Mouse (Mus musculus): ENCODE data around the gene Scd2. TPM values are rescaled to one million over a fixed set of nuclear protein-coding genes. Genes with fewer than 3 reads are reported as not detected.
"Not testable (repeated sequence)": the region's sequence is repeated elsewhere in the genome, so short reads cannot be mapped to it uniquely, and the experiment has no call there.

Gene Scd2
- total RNA-seq (2021), result 100 to 1,000 TPM; 590 to 647 TPM

DNA sequence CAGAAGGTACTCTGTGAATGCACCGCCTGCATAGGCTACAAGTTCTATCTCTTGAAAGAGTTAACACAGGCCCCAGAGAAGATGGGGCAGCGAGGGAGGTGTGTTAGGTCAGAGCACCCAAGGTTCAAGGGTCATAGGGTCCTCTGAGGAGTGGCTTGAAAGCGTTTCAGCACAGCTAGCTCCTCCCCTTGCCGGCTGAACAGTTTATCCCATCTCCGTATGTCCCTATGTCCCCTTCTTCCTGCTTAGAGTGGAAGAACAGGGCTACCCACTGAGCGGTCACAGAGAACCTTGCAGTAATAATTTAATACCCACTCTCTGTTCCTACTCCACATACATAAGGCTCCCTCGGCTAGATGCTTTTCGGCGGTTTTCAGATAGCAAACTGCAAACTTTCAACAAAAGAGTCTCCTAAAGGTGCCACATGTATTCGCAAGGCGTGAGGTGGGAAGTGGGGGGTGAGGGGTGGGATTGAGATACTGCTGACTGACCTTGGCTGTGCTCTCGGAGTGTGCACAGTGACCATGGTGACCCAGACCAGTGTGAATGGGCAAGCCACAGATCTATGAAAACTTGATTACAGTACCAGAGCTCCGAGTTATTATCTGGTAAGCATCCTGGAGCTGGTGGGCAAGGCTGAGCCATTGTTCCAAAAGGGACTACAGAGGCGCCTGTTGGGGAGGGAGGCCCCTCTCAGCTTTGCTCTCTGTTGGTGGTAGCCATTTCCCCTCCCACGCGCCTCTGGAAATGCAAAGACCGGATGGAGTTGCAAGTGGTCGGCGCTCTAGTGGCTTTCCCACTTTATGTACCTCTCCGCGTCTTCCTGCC lies at the start of gene Scd2:
TSS of gene Scd2 (plus strand) at position 734 of the 828 bp plus-strand sequence.
- intact Hi-C loops (cut with DNase I), result no loop called here
- DNase-seq (ENCODE audit: low spot score in 2 of 2), result peak in 1 of 2 experiments; percentile 26

DNA sequence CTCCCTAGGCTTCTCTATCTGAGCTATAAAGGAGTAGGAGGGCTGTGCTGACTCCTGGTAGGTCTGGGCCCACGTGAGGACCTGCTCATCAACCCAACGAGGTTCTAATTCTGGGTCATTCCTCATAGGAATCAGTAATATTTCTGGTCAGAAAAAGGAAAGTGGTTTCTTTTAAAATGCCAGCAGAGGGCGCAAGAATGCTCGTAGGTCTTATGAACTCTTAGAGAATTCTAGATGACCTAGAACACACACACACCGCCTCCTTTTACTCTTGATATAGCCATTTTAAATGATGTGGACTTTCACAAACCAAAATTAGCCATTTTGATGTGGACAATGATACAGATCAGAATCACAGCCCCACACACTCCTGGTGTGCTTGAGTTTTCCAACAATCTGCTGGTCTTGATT lies 47.7 kb upstream of the Scd2 start:
- no peak for DNase-seq (ENCODE audit: low spot score in 2 of 2)
- intact Hi-C loops (cut with DNase I), result loop anchor here (5.0 kb wide), 1 partner anchor 162 kb away; the partner anchor contains the start of gene Scd1

DNA sequence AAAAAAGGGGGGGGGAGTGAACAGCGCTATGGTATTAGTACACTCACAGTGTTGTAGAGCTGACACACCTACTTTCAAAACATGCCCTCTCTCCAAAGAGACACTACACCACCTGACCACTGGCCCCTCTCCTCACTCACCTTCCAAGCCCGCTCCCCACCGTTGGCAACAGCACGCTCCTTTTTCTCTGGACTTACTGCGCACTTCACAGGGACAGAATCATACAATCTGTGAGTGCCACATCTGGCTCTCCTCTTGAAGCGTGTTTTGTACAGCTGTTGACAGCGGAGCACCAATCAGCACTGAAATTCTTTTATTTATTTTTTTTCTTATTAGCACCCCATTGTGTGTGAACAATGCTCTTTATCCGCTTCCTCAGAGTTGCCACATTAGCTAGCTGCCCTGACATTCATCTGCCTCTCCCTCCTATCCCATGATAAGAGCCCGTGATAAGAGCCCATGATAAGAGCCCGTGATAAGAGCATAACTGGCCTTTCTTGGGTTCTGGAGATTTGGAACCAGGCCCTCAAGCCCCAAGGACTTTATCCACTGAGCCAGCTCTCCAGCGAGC lies 47.0 kb upstream of the Scd2 start:
- intact Hi-C loops (cut with DNase I), result loop anchor here (5.0 kb wide), 1 partner anchor 161 kb away; the partner anchor contains the start of gene Scd1
- DNase-seq (ENCODE audit: low spot score in 2 of 2), result no peak

DNA sequence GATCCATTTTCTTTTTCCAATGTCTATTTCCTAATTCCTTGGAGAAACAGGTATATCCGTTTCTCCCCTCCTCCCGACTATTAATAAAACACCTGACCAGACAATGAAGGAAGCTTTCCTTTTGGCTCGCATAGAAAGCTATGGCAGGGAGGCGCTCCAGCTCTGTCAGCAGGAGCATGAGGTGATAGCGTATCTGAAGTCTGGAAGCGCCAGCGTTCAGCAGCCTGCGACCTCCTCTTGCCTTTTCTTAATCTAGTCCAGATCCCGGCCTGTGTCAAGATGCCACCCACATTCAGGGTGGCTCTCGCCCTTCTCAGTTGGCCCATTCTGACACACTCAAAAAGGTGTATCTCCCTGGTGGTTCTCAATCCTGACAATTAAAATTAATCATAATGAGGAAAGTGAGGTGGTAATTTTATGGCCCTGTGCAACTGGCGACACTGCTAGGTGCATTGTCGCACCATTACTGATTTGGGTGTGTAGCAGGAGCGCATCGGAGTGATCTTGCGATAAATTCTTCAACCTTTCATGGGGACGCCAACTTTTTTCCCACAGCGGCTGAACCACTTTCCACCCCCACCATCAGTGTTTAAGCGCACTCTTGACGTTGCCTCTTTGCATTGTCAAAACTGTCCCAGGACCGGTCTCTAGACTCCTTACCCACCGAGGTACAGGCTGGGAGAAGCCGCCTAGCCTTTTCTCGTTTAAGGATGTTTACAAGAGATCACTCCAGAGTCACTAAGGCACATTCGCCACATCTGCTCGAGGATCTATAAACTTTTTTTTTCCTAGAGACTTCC lies 46.0 kb upstream of the Scd2 start:
- DNase-seq (ENCODE audit: low spot score in 2 of 2), result no peak
- intact Hi-C loops (cut with DNase I), result loop anchor here (1.0 to 5.0 kb wide), 3 partner anchors 20 to 160 kb away; partner anchors contain the start of gene Scd1

DNA sequence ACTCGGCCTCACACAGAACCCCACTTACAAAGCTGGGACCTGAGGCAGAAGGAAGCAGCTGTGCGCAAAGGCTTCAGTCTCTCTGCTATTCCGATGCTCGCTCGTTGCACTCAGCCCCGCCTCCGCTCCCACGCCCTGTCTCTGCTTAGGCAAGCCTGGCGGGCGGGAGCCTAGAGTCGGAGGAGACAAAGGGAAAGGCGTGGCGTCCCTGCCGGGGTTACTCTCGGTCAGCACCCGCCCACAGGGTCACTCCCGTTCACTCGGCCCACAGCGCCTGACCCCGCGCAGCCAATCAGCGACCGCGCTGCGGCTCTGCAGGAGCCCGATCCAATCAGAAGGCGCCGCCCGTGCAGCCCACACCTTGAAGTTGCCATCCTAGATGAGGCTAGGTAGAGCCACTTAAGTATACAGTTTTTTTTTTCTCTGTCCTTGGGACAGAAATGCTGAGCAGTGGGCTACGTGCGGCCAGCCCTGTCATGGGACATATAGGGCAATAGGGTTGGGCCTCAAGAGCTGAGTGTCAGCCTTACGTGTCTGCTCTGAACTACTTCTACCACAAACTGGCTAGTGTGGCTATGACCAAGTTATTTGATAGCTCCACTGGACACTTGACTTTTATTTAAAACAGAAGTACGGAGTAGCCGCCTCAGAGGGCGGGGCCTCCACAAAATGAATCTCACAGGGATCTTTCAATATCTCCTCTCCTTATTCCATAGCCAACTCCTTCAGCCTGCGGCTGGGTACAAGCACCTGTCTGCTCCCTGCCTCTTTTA lies 45.2 kb upstream of the Scd2 start:
- peak; percentile 88 for DNase-seq (ENCODE audit: low spot score in 2 of 2)
- intact Hi-C loops (cut with DNase I), result loop anchor here (1.0 to 5.0 kb wide), 3 partner anchors 19 to 159 kb away; partner anchors contain the start of gene Scd1

DNA sequence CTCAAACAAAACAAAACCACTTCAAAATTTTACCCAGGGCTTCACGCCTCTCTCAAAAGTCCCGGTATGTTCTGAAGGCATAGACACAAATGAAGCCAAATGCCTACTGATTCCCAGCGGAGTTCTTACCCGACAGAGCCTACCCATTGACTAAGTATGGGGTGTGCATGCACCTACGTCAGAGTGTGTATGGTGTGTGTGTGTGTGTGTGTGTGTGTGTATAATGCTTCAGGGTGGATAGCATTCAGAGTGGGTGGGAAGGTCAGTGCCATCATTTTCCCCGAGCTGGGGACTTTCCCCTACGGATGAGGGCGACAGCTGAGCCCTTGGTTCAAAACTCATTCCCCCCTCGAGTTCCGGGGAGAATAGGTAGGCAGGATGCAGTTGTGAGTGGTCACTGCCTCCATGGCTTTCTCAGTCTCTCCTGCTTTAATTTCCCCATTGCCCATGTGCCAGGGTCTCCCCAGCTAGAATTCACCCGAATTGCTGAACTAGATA lies 44.6 kb upstream of the Scd2 start:
- intact Hi-C loops (cut with DNase I), result loop anchor here (1.0 to 5.0 kb wide), 3 partner anchors 18 to 158 kb away; partner anchors contain the start of gene Scd1
- no peak for DNase-seq (ENCODE audit: low spot score in 2 of 2)

DNA sequence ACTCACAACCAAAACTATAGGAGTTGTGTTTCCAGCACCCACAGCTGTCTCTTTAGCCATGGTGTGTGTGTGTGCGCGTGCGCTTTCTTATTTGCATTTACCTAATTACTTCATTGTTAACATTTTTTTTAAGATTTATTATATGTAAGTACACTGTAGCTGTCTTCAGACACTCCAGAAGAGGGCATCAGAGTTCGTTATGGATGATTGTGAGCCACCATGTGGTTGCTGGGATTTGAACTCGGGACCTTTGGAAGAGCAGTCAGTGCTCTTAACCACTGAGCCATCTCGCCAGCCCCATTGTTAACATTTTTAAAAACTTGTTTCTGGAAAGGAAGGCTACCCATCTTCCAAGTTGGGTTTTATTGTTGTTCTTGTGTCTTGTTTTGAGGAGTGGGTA lies 42.3 kb upstream of the Scd2 start:
- DNase-seq (ENCODE audit: low spot score in 2 of 2); intact Hi-C loops (cut with DNase I): not testable (repeated sequence)

DNA sequence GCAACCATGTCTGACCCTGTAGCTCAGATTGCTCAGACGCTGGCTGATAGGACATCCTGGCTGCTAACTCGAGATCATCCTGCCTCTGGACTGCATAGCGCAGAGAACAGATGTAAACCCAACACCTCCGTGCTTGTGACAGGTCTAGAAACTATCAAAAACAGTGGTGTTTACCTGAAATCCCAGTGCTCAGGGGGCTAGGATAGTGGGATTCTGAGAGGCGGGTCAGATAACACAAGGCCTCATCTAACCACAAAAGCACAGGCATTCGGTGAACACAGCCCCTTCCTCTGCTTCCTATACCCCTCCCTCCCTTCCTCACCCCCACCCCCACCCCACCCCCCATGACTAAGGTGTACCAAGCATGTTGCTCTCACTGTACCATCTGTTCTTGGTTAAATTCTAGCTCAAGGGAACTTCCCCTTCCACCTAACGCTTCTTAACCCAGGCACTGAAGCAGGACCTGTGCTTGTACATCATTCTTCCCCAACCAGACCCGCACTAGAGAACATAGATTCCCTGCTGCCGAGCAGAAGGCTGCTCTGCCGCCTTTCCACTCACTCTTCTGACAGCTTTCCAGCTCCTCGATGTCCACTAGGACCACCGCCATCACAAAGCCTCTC lies 41.4 kb upstream of the Scd2 start:
- DNase-seq (ENCODE audit: low spot score in 2 of 2), result no peak
- intact Hi-C loops (cut with DNase I), result no loop called here

DNA sequence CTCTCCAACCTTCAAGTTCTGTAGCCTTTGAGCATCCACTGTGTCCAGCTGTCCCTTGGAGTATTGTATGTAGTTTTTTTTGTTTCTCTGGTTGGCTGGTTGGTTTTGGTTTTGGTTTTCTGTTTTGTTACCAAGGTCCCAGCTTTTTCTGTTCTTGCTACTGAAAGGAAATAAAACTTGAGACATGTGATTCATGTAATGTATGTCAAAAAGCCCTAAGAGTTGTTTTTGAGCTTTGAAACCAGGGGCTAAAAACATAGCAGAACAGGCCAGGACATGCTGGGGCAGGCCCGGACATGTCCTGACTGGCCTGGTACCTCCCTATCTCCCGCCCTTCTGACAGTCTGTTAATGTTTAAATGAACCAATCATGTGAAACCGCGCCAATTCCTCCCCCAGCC lies 39.4 kb upstream of the Scd2 start:
- DNase-seq (ENCODE audit: low spot score in 2 of 2); intact Hi-C loops (cut with DNase I): not testable (repeated sequence)

DNA sequence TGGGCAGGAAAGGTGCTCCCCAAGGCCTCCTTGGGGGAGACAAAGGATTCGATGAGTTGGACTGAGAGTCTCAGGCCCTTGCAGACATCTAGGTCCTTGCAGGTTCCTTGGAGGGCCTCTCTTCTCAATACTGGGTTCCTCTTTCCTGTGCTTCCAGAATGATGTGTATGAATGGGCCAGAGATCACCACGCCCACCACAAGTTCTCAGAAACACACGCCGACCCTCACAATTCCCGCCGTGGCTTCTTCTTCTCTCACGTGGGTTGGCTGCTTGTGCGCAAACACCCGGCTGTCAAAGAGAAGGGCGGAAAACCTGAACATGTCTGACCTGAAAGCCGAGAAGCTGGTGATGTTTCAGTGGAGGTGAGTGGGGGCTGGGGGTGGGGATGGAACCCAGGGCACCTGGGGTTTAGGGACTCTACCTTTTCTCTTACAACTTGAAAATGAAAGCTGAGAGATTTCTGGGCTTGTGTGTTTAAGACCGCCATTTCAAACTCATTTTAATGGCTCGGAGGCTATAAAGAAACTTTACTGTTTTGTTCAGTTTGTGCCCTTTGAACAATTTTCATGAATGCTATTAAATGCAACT lies 36.0 kb upstream of the Scd2 start:
- DNase-seq (ENCODE audit: low spot score in 2 of 2), result no peak
- intact Hi-C loops (cut with DNase I), result no loop called here

DNA sequence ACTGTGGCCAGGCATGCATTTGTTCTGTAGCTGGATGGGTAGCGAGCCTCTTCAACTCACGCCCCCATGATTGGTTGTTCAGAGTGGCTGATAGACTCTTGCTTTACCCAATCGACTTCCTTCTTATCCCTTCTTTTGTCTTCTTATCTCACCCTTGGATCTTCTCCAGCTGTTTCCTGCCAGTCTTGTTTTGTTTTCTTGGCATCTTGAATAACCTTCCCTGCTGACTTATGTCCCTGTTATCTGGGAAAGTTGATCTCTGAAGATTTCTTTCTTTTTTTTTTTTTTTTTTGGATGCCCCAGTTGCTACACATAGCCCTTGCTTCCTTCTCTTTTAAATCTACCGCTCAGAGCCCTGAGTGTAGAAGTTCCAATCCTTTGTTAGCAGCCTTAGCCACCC lies 34.0 kb upstream of the Scd2 start:
- no peak for DNase-seq (ENCODE audit: low spot score in 2 of 2)
- intact Hi-C loops (cut with DNase I), result no loop called here

DNA sequence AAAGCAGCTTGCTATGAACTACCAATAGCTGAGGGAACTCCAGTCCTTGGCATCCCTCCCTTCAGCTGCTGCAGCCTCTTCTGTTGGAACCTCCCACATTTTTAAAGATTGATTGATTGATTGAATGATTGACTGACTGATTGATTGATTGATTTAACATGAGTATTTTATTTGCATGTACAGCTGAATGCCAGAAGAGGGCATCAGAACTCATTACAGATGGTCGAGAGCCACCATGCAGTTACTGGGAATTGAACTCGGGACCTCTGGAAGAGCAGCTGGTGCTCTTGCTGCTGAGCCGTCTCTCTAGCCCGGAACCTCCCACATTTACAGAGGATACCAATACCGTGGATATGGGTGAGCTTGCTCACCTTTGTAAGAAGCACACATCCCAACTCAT lies 33.0 kb upstream of the Scd2 start:
- DNase-seq (ENCODE audit: low spot score in 2 of 2), result no peak
- intact Hi-C loops (cut with DNase I), result no loop called here

DNA sequence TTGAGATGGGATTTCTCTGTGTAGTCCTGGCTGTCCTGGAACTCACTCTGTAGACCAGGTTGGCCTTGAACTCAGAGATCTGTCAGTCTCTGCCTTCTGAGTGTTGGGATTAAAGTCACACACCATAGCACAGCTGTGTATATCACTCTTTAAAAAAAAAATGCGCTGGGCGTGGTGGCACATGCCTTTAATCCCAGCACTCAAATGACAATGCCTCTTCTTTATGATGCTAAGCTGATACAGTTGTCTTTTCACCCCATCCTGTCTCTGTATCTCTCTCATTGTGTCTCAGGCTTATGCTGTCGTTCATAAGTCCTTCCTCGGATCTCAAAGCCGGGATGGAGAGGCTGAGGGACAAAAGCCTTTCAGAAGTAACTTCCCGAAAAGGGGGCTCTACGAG lies 31.7 kb upstream of the Scd2 start:
- DNase-seq (ENCODE audit: low spot score in 2 of 2), result no peak
- intact Hi-C loops (cut with DNase I), result no loop called here

DNA sequence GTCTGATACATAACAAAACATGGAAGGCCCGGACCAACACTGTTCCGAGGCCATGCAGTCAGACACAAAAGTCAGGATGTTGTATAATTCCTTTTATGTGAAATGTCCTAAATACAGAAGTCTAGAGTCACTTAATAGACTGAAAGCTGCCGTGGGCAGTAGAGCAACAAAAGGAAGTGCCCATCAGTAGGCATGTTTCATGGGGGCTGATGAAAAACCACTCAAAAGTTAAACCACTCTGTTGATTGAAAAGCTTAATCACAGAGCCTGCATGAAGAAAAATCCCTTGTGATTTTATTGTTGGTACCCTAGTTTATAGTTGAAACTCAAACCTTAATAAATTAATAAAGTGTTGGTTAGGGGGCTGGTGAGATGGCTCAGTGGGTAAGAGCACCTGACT lies 29.9 kb upstream of the Scd2 start:
- intact Hi-C loops (cut with DNase I), result no loop called here

DNA sequence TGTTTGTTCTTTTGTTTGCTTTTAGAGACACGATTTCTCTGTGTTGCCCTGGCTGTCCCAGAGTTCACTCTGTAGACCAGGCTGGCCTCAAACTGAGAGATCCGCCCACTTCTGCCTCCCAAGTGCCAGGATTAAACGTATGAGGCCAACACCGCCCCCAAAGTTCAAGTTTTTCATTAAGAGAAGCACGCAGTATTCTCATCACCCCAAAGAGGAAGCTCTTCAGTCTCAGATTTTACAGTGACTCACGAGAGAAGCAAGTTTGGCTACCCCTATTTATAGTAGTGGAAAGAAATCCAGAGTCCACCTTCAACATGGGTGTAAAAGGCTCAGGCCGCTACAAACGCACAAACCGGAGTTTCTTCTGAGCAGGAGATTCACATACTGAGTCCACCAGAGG lies 29.2 kb upstream of the Scd2 start:
- no peak for DNase-seq (ENCODE audit: low spot score in 2 of 2)
- intact Hi-C loops (cut with DNase I), result no loop called here

More for the DNA sequence above, 29.9 kb upstream of the Scd2 start:
- no peak for DNase-seq (ENCODE audit: low spot score in 2 of 2)

DNA sequence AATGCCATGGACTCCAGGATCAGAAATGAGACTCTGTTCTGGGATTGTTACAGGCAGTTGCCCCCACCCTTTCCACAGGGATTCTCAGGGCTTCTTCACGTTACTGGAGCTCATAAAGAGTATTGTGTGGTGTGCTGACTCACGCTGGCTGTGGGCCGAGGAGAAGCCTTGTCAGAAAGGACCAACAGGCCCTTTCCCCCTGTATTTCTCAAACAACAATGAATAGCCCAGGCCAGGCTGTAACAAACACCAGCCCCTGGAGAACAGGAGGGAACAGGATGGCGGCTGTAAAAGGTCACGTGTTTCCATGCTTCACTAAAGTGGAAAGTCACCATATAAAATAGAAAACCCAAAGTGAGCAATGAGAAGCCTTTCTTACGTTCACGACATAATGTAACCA lies 28.2 kb upstream of the Scd2 start:
- DNase-seq (ENCODE audit: low spot score in 2 of 2), result no peak
- intact Hi-C loops (cut with DNase I), result no loop called here

DNA sequence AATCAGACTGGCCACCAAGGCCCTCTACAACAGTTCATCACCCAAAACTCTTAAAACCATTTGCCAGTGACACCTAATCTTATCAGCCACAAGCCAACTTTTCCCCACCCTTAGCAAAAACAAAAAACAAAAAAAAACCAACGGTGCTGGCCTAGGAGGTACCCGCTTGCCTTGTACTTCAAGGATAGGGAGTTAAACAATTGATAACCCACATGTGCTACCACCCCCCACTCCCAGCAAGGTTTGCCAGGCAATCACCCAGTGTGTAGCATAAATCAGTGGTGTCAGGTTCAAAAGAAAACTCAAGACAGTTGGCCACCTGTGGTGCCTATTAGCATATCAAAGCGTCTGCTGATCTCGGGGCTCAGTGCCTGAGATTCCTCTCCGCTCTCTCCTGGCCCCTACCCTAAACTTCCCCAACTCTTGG lies 27.6 kb upstream of the Scd2 start:
- intact Hi-C loops (cut with DNase I), result loop anchor here (2.0 kb wide), 1 partner anchor 29 kb away; no protein-coding TSS in a partner anchor

DNA sequence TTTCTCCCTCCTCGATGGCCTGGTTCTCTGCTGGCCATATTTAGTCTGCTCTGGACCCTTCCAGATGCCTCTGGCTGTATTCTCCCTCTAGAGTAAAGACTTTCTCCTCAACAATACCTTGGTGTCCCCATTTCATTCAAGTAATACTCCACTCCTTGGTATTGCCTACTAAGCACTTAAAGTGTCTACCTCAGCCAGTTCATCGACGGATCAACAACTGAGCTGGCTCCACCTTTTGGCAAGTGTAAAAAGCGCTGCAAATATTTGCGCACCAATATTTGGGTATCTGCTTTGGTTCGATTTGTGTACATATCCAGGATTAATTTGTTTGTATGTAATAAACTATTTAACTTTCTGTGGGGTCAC lies 27.0 kb upstream of the Scd2 start:
- DNase-seq (ENCODE audit: low spot score in 2 of 2), result no peak
- intact Hi-C loops (cut with DNase I), result loop anchor here (2.0 kb wide), 1 partner anchor 28 kb away; no protein-coding TSS in a partner anchor

More for the DNA sequence above, 27.6 kb upstream of the Scd2 start:
- DNase-seq (ENCODE audit: low spot score in 2 of 2), result no peak

Measured in left cerebral cortex, postnatal 36 days (tissue).